Mouse (Mus musculus) lung, postnatal 0 days (tissue): Measurements from ENCODE around the gene Gm6164. TPM values are rescaled to one million over a fixed set of nuclear protein-coding genes. Genes with fewer than 3 reads are reported as not detected.
"Not testable (repeated sequence)": the region's sequence is repeated elsewhere in the genome, so short reads cannot be mapped to it uniquely, and the experiment has no call there.

Experiments used
- ATAC-seq: fragments of 200-750 bp; cut with Nextera tagmentation; 2 replicates; pipeline ENCODE4 v1.8.0; 2017; ENCODE audit warnings: moderate library complexity
- DNase-seq: peaks from one replicate; pipeline ENCODE4 v3.0.0-alpha.2; 2016; ENCODE audit warnings: low spot score
- H3K27ac ChIP-seq: fragments of 300-500 bp; sonication (generic); 2 replicates; pipeline ENCODE4 v1.5.1; 2014; ENCODE audit warnings: antibody characterized with exemption, mild to moderate bottlenecking, low read length, mixed read lengths
- H3K27me3 ChIP-seq: fragments of 300-500 bp; sonication (generic); replicated peaks from 2 replicates; pipeline ENCODE4 v1.6.1; 2014; ENCODE audit warnings: low read length, mixed read lengths; ENCODE audit not compliant: insufficient read depth
- H3K36me3 ChIP-seq: fragments of 300-500 bp; sonication (generic); 2 replicates; pipeline ENCODE4 v1.6.1; 2014; ENCODE audit warnings: low read length, mixed read lengths; ENCODE audit not compliant: insufficient read depth
- H3K4me1 ChIP-seq: fragments of 300-500 bp; sonication (generic); 2 replicates; pipeline ENCODE4 v1.6.1; 2014; ENCODE audit warnings: antibody characterized with exemption, low read depth, low read length, mixed read lengths; ENCODE audit not compliant: insufficient read depth
- H3K4me2 ChIP-seq: fragments of 300-500 bp; sonication (generic); replicated peaks from 2 replicates; pipeline ENCODE4 v1.6.1; 2014; ENCODE audit warnings: low read depth, mild to moderate bottlenecking, low read length, moderate library complexity, mixed read lengths
- H3K4me3 ChIP-seq: fragments of 300-500 bp; sonication (generic); 2 replicates; pipeline ENCODE4 v1.5.1; 2014; ENCODE audit warnings: low read depth, low read length
- H3K9ac ChIP-seq: fragments of 300-500 bp; sonication (generic); replicated peaks from 2 replicates; pipeline ENCODE4 v1.6.1; 2014; ENCODE audit warnings: low read depth, mild to moderate bottlenecking
- H3K9me3 ChIP-seq: fragments of 300-500 bp; sonication (generic); 2 replicates; pipeline ENCODE4 v1.6.1; 2016; ENCODE audit warnings: low read length, mixed read lengths
- WGBS: fragments of 180-500 bp; shearing (Covaris S2); extraction: QIAGEN DNeasy Blood & Tissue Kit; methylation state at CpG from one replicate; pipeline ENCODE4 v1.1.7; 2014; 5-methylcytosine and 5-hydroxymethylcytosine counted together
- polyA plus RNA-seq: library from polyadenylated mRNA; unstranded; fragments of >200 nt; fragmentation: Nextera tagmentation; extraction: Ambion mirVana; gene quantifications from 2 replicates; pipeline ENCODE4 v1.2.1, GENCODE M21; 2015

Gm6164 gene
- polyA plus RNA-seq, result not detected in 2 replicates

GRCm38 (mm10) chr7:20205507-20205906 lies at the start of gene Gm6164:
Gene Gm6164, minus strand, starts transcription at chr7:20205607.
- H3K4me3 ChIP-seq, H3K4me2 ChIP-seq, H3K27me3 ChIP-seq, H3K27ac ChIP-seq, H3K36me3 ChIP-seq, ATAC-seq, H3K4me1 ChIP-seq, H3K9me3 ChIP-seq, H3K9ac ChIP-seq, DNase-seq: not testable (repeated sequence)
- no CpG with 5 or more reads among the region's 2 CpGs for WGBS

- not testable (repeated sequence) for H3K27ac ChIP-seq, H3K9ac ChIP-seq, H3K4me1 ChIP-seq, H3K4me3 ChIP-seq, ATAC-seq, H3K36me3 ChIP-seq, H3K27me3 ChIP-seq, H3K4me2 ChIP-seq, H3K9me3 ChIP-seq, DNase-seq
- no CpG with 5 or more reads among the region's 2 CpGs for WGBS
Observed at GRCm38 (mm10) chr7:20233728-20234127, 28.3 kb upstream of the Gm6164 start, which contains the start of gene Gm4498. Gene Gm4498, minus strand, starts transcription at chr7:20233828.

GRCm38 (mm10) chr7:20193410-20193809 lies 12.0 kb downstream of the Gm6164 start, which contains the start of gene Vmn1r95:
Gene Vmn1r95, plus strand, starts transcription at chr7:20193710.
- not testable (repeated sequence) for H3K27ac ChIP-seq, H3K27me3 ChIP-seq, H3K9me3 ChIP-seq, H3K4me3 ChIP-seq, H3K4me1 ChIP-seq, H3K4me2 ChIP-seq, ATAC-seq, H3K36me3 ChIP-seq, DNase-seq, H3K9ac ChIP-seq
- no CpG with 5 or more reads among the region's 3 CpGs for WGBS

- H3K9me3 ChIP-seq, DNase-seq, H3K9ac ChIP-seq, H3K36me3 ChIP-seq, H3K4me3 ChIP-seq, H3K27me3 ChIP-seq, H3K4me2 ChIP-seq, ATAC-seq, H3K27ac ChIP-seq, H3K4me1 ChIP-seq: not testable (repeated sequence)
- no CpG with 5 or more reads among the region's 3 CpGs for WGBS
Observed at GRCm38 (mm10) chr7:20168277-20168676, 37.1 kb downstream of the Gm6164 start, which contains the start of gene Vmn1r94. Gene Vmn1r94, minus strand, starts transcription at chr7:20168377.

Other genes with a start within 250 kb of the Gm6164 start
- gene Ceacam20, start 240.2 kb downstream of the Gm6164 start, polyA plus RNA-seq, result not detected in 2 replicates
- 0.06 TPM in 1 of 2 replicates, not detected in the other for gene Nlrp9b, start 214.1 kb downstream of the Gm6164 start, polyA plus RNA-seq
- gene Vmn1r91, start 105.9 kb downstream of the Gm6164 start, polyA plus RNA-seq, result not detected in 2 replicates
- not detected in 2 replicates for gene Gm16442, start 83.0 kb downstream of the Gm6164 start, polyA plus RNA-seq
- not detected in 2 replicates for gene Vmn1r93, start 66.5 kb downstream of the Gm6164 start, polyA plus RNA-seq
- gene Vmn1r94, start 37.2 kb downstream of the Gm6164 start, polyA plus RNA-seq, result not detected in 2 replicates
- gene Vmn1r95, start 11.9 kb downstream of the Gm6164 start, polyA plus RNA-seq, result not detected in 2 replicates
- gene Gm4498, start 28.2 kb upstream of the Gm6164 start, polyA plus RNA-seq, result not detected in 2 replicates
- gene Gm5890, start 57.2 kb upstream of the Gm6164 start, polyA plus RNA-seq, result not detected in 2 replicates
- not detected in 2 replicates for gene Gm4133, start 128.5 kb upstream of the Gm6164 start, polyA plus RNA-seq
- not detected in 2 replicates for gene Gm5728, start 169.8 kb upstream of the Gm6164 start, polyA plus RNA-seq
- gene Vmn1r100, start 212.3 kb upstream of the Gm6164 start, polyA plus RNA-seq, result not detected in 2 replicates
- gene Vmn1r101, start 237.0 kb upstream of the Gm6164 start, polyA plus RNA-seq, result not detected in 2 replicates